Mouse (Mus musculus): ENCODE measurements around the gene Chaf1a. TPM values are rescaled to one million over a fixed set of nuclear protein-coding genes. Genes with fewer than 3 reads are reported as not detected.
"Not testable (repeated sequence)": the region's sequence is repeated elsewhere in the genome, so short reads cannot be mapped to it uniquely, and the experiment has no call there.

The Chaf1a gene
- polyA plus RNA-seq, 1 experiment from 2014 or later = 39.1 TPM

DNA sequence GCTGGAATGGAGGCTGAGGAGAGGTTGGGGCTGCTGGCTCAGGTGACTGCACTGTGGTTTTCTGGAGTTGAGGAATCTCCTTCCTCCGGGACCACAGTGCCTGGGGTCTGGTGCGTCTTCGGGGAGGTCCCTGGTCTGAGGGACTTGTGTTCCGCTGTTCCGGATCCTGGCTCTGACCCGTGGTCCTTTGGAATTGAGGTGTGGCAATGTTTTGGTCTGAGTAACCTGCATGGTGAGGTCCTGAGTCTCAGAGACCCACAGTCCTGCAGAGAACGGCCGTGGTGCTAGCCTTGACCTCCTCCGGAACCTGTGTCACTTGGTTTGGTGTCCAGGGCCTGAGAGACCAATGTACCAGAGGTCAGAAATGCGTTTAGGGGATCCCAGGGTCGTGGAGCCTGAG, 39.7 kb downstream of the Chaf1a start:
- no peak; the same call in 1 of the 2 replicates for ATAC-seq (ENCODE audit: low FRiP score)
- peak overlapping the region; percentile 69; the same call in 1 of the 2 replicates for H3K27ac ChIP-seq
- WGBS = 3% methylated on average over 10 of the region's 11 CpGs
- H3K4me1 ChIP-seq = peaks cover 37% of the 10 kb centered on the region
- H3K36me3 ChIP-seq (replicated peaks) = peaks cover 22% of the 10 kb centered on the region
- H3K9ac ChIP-seq = peak overlapping the region; percentile 93
- H3K4me2 ChIP-seq = peak overlapping the region; percentile 99
- H3K4me3 ChIP-seq (replicated peaks) = peak overlapping the region; percentile 91
- no peaks in the 10 kb centered on the region for H3K9me3 ChIP-seq
- H3K27me3 ChIP-seq = no peaks in the 10 kb centered on the region

DNA sequence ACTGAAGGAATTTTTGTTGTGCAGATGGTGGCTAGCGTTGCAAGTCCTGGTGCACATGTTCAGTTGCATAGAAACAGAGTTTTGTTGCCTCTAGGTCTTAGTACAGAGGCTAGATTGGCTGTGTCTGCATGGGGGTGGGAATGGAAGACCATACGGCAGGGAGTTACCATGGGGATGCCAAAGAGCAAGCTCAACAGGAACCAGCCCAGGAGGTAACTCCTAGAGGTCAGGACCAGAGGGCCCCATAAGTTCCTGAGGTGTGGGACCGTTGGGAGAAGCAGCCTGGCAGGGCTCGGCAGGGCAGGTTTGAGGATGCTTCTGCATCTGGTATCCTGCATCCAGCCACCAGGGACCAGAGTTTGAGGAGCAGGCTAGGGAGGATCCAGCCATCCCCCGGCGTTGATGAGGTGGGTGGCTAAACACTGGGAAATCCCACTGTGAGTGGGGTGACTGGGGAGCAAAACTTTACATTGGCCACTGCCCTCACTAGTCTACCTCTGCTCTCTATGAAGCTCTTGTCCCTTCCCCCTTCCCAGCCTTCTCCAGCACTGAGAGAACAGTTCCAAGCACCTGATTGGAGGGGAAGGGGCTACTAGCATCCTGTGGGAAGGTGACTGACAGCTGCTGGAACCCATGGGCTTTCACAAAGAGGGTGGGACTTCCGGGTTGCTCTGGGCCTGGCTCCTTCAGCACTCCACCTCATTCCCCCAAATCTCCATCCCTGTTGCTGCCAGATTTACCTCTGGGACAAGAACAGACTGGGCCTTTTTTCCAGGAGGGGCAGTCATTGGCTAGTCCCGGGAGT, 40.7 kb downstream of the Chaf1a start:
- ATAC-seq (ENCODE audit: low FRiP score) = peak; percentile 66
- Histone ChIP-seq H3K4me3 (replicated peaks) (peak overlapping the region; percentile 91), H3K4me2 (peak overlapping the region; percentile 99), H3K9me3 (no peaks in the 10 kb centered on the region), H3K36me3 (replicated peaks) (peaks cover 26% of the 10 kb centered on the region), H3K4me1 (peaks cover 28% of the 10 kb centered on the region), H3K27me3 (no peaks in the 10 kb centered on the region), H3K27ac (peak overlapping the region; percentile 73), H3K9ac (peak overlapping the region; percentile 93)
- 8% methylated on average over 8 of the region's 8 CpGs for WGBS

DNA sequence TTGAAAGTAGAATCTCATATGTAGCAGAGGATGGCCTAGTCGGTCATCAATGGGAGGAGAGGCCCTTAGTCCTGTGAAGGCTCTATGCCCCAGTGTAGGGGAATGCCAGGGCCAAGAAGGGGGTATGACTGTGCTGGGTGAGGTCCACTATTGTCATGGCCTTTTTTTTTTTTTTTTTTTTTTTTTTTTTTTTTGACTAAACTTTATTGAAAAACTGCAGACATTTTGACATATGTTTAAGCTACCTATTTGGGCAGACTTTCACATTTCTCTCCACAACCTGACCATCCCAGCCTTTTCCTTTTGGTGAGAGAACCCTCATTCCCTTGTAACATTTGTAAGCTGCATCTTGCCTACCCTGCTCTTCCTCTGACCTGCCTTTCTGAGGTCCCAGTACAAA, 52.1 kb downstream of the Chaf1a start:
- ATAC-seq (ENCODE audit: low FRiP score) = no peak
- Histone ChIP-seq H3K4me2 (no peak overlapping the region), H3K4me1 (no peaks in the 10 kb centered on the region), H3K27me3 (no peaks in the 10 kb centered on the region), H3K36me3 (replicated peaks) (peaks cover 70% of the 10 kb centered on the region), H3K27ac (no peak overlapping the region), H3K9ac (no peak overlapping the region), H3K4me3 (replicated peaks) (no peak overlapping the region), H3K9me3 (no peaks in the 10 kb centered on the region)
- WGBS = 86% methylated on average over 1 of the region's 1 CpGs

- 80% methylated on average over 1 of the region's 1 CpGs for whole genome bisulfite sequencing
- H3K9ac ChIP-seq = no peak overlapping the region
- peaks cover 72% of the 10 kb centered on the region for H3K36me3 ChIP-seq (replicated peaks)
- H3K4me1 ChIP-seq = no peaks in the 10 kb centered on the region
- no peak overlapping the region for H3K4me2 ChIP-seq
- no peak overlapping the region for H3K27ac ChIP-seq
- no peaks in the 10 kb centered on the region for H3K9me3 ChIP-seq
- no peak for ATAC-seq (ENCODE audit: low FRiP score)
- no peaks in the 10 kb centered on the region for H3K27me3 ChIP-seq
- H3K4me3 ChIP-seq (replicated peaks) = no peak overlapping the region
Measured at GRCm38 (mm10) chr17:56092794-56093193, 52.6 kb downstream of the Chaf1a start.

- H3K9me3 ChIP-seq = no peaks in the 10 kb centered on the region
- 90% methylated on average over 12 of the region's 12 CpGs for WGBS
- no peak overlapping the region for H3K9ac ChIP-seq
- no peak overlapping the region for H3K4me2 ChIP-seq
- ATAC-seq (ENCODE audit: low FRiP score) = no peak
- H3K36me3 ChIP-seq (replicated peaks) = peaks cover 86% of the 10 kb centered on the region
- no peak overlapping the region for H3K27ac ChIP-seq
- no peaks in the 10 kb centered on the region for H3K4me1 ChIP-seq
- no peaks in the 10 kb centered on the region for H3K27me3 ChIP-seq
- H3K4me3 ChIP-seq (replicated peaks) = no peak overlapping the region
Measured at GRCm38 (mm10) chr17:56096883-56097282, 56.6 kb downstream of the Chaf1a start.

- Histone ChIP-seq H3K36me3 (replicated peaks) (peaks cover 91% of the 10 kb centered on the region), H3K27me3 (no peaks in the 10 kb centered on the region), H3K4me3 (replicated peaks) (no peak overlapping the region), H3K9ac (no peak overlapping the region), H3K4me1 (no peaks in the 10 kb centered on the region), H3K27ac (no peak overlapping the region), H3K4me2 (no peak overlapping the region), H3K9me3 (no peaks in the 10 kb centered on the region)
- ATAC-seq (ENCODE audit: low FRiP score) = no peak
- WGBS = 93% methylated on average over 8 of the region's 8 CpGs
Measured at GRCm38 (mm10) chr17:56098180-56098579, 57.9 kb downstream of the Chaf1a start.

DNA sequence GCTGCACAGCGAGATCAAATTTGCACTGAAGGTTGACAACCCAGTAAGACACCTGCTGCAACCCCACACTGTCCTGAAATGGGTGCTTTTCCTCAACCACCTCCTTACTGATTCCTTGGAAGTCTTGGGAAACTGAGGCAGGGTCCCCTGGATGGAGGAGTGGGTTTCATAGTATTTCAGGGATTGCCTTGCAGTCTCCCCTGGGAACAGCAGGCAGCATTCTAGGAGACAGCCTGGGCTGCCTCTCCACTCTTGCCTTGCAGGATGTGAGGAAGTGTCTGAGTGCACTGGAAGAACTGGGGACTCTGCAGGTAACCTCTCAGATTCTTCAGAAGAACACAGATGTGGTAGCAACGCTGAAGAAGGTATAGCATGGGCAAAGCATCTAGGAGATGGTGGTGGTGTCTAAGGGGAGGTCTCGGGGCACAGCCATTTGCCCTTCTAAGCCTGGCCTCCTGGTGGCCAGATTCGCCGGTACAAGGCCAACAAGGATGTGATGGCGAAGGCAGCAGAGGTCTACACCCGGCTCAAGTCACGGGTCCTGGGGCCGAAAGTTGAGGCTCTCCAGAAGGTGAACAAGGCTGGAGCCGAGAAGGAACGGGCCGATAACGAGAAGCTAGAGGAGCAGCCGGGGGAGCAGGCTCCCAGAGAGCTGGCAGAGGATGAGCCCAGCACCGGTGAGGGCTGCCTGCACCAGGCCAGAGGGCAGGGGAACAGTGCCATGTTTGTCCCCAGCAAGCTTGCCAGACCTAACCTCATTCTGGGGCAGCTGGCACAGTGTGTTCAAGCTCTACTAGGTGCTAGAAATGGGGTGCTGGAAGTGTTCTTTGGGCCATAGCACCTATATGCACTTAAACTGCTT, 58.7 kb downstream of the Chaf1a start:
- Histone ChIP-seq H3K9ac (no peak overlapping the region), H3K4me1 (no peaks in the 10 kb centered on the region), H3K4me3 (replicated peaks) (no peak overlapping the region), H3K9me3 (no peaks in the 10 kb centered on the region), H3K4me2 (no peak overlapping the region), H3K27me3 (no peaks in the 10 kb centered on the region), H3K27ac (no peak overlapping the region), H3K36me3 (replicated peaks) (peaks cover 92% of the 10 kb centered on the region)
- 91% methylated on average over 15 of the region's 15 CpGs for WGBS
- no peak for ATAC-seq (ENCODE audit: low FRiP score)

DNA sequence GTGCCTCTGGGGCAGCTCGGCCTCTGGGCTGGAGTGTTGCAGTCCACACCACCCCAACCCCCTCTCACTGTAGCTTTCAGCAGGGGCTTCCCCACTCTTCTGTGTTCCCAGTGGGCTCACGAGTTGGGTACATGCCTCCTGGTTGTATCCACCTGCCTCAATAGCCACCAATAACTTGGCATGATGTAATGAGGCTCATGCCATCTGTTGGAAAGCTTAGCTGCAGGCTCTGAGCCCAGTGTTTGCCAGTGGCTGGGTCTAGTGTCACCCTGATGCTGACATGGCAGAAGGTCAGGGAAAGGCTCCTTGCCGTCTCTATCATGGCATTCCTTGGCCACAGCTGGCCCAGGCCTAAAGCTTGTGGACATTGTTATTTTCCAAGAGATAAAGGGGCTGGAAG, 60.6 kb downstream of the Chaf1a start:
- no peaks in the 10 kb centered on the region for H3K4me1 ChIP-seq
- 85% methylated on average over 3 of the region's 3 CpGs for WGBS
- H3K9me3 ChIP-seq = no peaks in the 10 kb centered on the region
- 0 out of 2 replicates have a peak overlapping the region, but pooled peaks have one; percentile 5 for H3K27ac ChIP-seq
- no peaks in the 10 kb centered on the region for H3K27me3 ChIP-seq
- no peak overlapping the region for H3K4me2 ChIP-seq
- H3K36me3 ChIP-seq (replicated peaks) = peaks cover 84% of the 10 kb centered on the region
- H3K9ac ChIP-seq = no peak overlapping the region
- ATAC-seq (ENCODE audit: low FRiP score) = no peak
- no peak overlapping the region for H3K4me3 ChIP-seq (replicated peaks)

DNA sequence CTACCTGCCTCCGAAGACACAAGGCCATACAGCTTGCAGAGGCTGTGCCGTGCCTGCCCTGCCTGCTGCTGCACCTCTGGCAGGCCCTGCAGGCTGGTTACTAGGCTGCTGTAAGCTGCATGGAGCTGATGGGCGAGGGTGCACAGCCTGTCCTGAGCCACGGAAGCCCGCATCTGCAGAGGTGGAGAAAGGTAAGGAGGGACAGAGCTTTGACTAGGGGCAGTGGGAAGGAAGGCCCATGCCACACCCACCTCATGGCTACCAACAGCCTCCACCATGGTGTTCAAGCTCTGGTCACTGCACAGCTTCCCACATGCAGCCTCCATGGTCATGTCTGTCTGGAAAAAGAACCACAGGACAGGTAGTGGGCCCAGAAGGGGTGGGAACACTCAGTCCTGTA, 61.9 kb downstream of the Chaf1a start:
- H3K27me3 ChIP-seq = no peaks in the 10 kb centered on the region
- H3K4me3 ChIP-seq (replicated peaks) = no peak overlapping the region
- H3K9ac ChIP-seq = no peak overlapping the region
- H3K27ac ChIP-seq = no peak overlapping the region
- no peaks in the 10 kb centered on the region for H3K9me3 ChIP-seq
- H3K36me3 ChIP-seq (replicated peaks) = peaks cover 71% of the 10 kb centered on the region
- no peak for ATAC-seq (ENCODE audit: low FRiP score)
- no peaks in the 10 kb centered on the region for H3K4me1 ChIP-seq
- H3K4me2 ChIP-seq = no peak overlapping the region
- WGBS = 92% methylated on average over 5 of the region's 5 CpGs

GRCm38 (mm10) chr17:56102927-56103326, 62.7 kb downstream of the Chaf1a start:
- Histone ChIP-seq H3K4me1 (no peaks in the 10 kb centered on the region), H3K4me3 (replicated peaks) (no peak overlapping the region), H3K27ac (no peak overlapping the region), H3K9ac (no peak overlapping the region), H3K36me3 (replicated peaks) (peaks cover 63% of the 10 kb centered on the region), H3K4me2 (no peak overlapping the region), H3K27me3 (no peaks in the 10 kb centered on the region), H3K9me3 (no peaks in the 10 kb centered on the region)
- ATAC-seq (ENCODE audit: low FRiP score) = no peak
- WGBS = 96% methylated on average over 9 of the region's 9 CpGs

GRCm38 (mm10) chr17:56103465-56104285, 63.4 kb downstream of the Chaf1a start:
- H3K9ac ChIP-seq = no peak overlapping the region
- 96% methylated on average over 8 of the region's 8 CpGs for WGBS
- peaks cover 55% of the 10 kb centered on the region for H3K36me3 ChIP-seq (replicated peaks)
- H3K4me2 ChIP-seq = no peak overlapping the region
- no peaks in the 10 kb centered on the region for H3K27me3 ChIP-seq
- H3K4me1 ChIP-seq = no peaks in the 10 kb centered on the region
- H3K27ac ChIP-seq = no peak overlapping the region
- no peak for ATAC-seq (ENCODE audit: low FRiP score)
- H3K9me3 ChIP-seq = no peaks in the 10 kb centered on the region
- no peak overlapping the region for H3K4me3 ChIP-seq (replicated peaks)

DNA sequence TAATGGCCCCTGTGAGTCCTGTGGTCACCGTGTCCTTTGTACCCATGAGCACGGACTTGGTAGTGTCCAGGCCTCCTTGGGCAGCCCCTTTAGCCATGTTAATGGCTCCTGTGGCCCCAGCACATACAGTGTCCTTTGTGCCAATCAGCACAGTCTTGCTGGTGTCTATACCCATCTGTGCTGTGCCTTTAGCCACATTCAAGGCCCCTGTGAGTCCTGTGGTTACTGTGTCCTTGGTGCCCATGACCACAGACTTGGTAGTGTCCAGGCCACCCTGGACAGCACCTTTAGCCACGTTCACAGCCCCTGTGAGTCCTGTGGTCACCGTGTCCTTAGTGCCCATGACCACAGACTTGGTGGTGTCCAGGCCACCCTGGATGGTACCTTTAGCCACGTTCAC, 64.6 kb downstream of the Chaf1a start:
- not testable (repeated sequence) for H3K4me3 ChIP-seq (replicated peaks); H3K4me1 ChIP-seq; ATAC-seq (ENCODE audit: low FRiP score); H3K27ac ChIP-seq; H3K9me3 ChIP-seq; H3K27me3 ChIP-seq; H3K4me2 ChIP-seq; H3K9ac ChIP-seq
- 86% methylated on average over 3 of the region's 5 CpGs for WGBS
- peaks cover 49% of the 10 kb centered on the region for H3K36me3 ChIP-seq (replicated peaks)
